In genomic region chr2:112309161-112309600, GRCm38 (mm10) we compare ENCODE assay signal across 9 mouse cellular contexts. TPM values are rescaled to one million over a fixed set of nuclear protein-coding genes. Genes with fewer than 3 reads are reported as not detected.
DNase-seq lines count a peak whose midpoint lies in the region; ATAC-seq and TF ChIP-seq lines count a peak whose summit lies in the region.
"Had no signal": no experiment of that assay in that cellular context is flagged by ENCODE, and none has a peak within 500 bp of the region (broad histone marks: within the 10 kb centered on the region; RNA-seq: fewer than 3 reads in every experiment).

No protein-coding gene starts in this region.

- no peak for TF ChIP-seq CTCF in layer of hippocampus, adult 2 months (conservative IDR thresholded peaks at IDR 0.05)

- peak in 1 of 2 experiments; percentile 20 for DNase-seq in layer of hippocampus, adult 2 months (ENCODE audit: low spot score in 2 of 2)
- DNase-seq in layer of hippocampus, postnatal 10 days (ENCODE audit: low spot score in 2 of 2): no peak
- DNase-seq in adrenal gland, postnatal 36 days: peak; percentile 3 to 6
- DNase-seq in lung, postnatal 25 days (ENCODE audit: low spot score): peak; percentile 26
- no peak for DNase-seq in embryo, embryonic 10 days (ENCODE audit: low spot score)
- no peak for DNase-seq in layer of hippocampus, postnatal 25 days (ENCODE audit: extremely low spot score in 1 of 2, low spot score in 1 of 2)
- DNase-seq in gastrocnemius, postnatal 36 days: no peak

- intact Hi-C loops in gastrocnemius, postnatal 36 days (cut with DNase I): no loop called here

- H3K27ac ChIP-seq in layer of hippocampus, adult 2 months: peak overlapping the region; percentile 74
- H3K27ac ChIP-seq: limb, embryonic 13.5 days had no signal

- ATAC-seq in erythroid progenitor cell, adult 5-6 weeks (replicated peaks; ENCODE audit: low FRiP score, poor library complexity, severe bottlenecking): peak; percentile 46; the same call in 1 of the 2 replicates

- no peak overlapping the region for H3K4me3 ChIP-seq in layer of hippocampus, adult 2 months
- H3K4me3 ChIP-seq: limb, embryonic 13.5 days had no signal

RNA-seq across cellular contexts. Expression of gene Gm21985, which starts 43.1 kb away (rescaled TPM):
- total RNA-seq in layer of hippocampus, adult 2 months (2021): under 1 TPM in 1 of 2 experiments, not detected in 1; 0.22 TPM
- total RNA-seq in layer of hippocampus, postnatal 10 days (2021): 1 to 10 TPM; 1.0 to 1.3 TPM
- total RNA-seq in adrenal gland, postnatal 36 days (2021): under 1 TPM in 1 of 2 experiments, not detected in 1; 0.26 TPM
- 1.4 TPM in 1 of 2 replicates, not detected in the other for total RNA-seq in erythroid progenitor cell, adult 5-6 weeks (2015; ENCODE audit: low replicate concordance)
- 1.3 and 9.0 TPM in 2 replicates for total RNA-seq in erythroid progenitor cell, adult 5-6 weeks (2017; ENCODE audit: low replicate concordance)
- 1 to 10 TPM in 1 of 2 experiments, under 1 TPM in 1; 0.54 to 5.3 TPM for total RNA-seq in layer of hippocampus, postnatal 25 days (2021)
- total RNA-seq in gastrocnemius, postnatal 36 days (2021): under 1 TPM in 1 of 2 experiments, not detected in 1; 0.44 TPM

RNA-seq across cellular contexts. Expression of gene Slc12a6, which starts 43.6 kb away (rescaled TPM):
- total RNA-seq in layer of hippocampus, adult 2 months (2021): 100 to 1,000 TPM; 107 to 112 TPM
- total RNA-seq in layer of hippocampus, postnatal 10 days (2021): 10 to 100 TPM; 81.2 to 83.7 TPM
- total RNA-seq in adrenal gland, postnatal 36 days (2021): 10 to 100 TPM; 32.1 to 36.1 TPM
- 52.8 and 57.7 TPM in 2 replicates for total RNA-seq in erythroid progenitor cell, adult 5-6 weeks (2015; ENCODE audit: low replicate concordance)
- 42.4 and 70.9 TPM in 2 replicates for total RNA-seq in erythroid progenitor cell, adult 5-6 weeks (2017; ENCODE audit: low replicate concordance)
- total RNA-seq in layer of hippocampus, postnatal 25 days (2021): 100 to 1,000 TPM in 1 of 2 experiments, 10 to 100 TPM in 1; 94.4 to 109 TPM
- 10 to 100 TPM; 18.5 to 27.1 TPM for total RNA-seq in gastrocnemius, postnatal 36 days (2021)

RNA-seq across cellular contexts. Expression of gene Nop10, which starts 47.5 kb away (rescaled TPM):
- 10 to 100 TPM; 51.6 to 52.0 TPM for total RNA-seq in layer of hippocampus, adult 2 months (2021)
- 10 to 100 TPM; 61.9 to 80.6 TPM for total RNA-seq in layer of hippocampus, postnatal 10 days (2021)
- total RNA-seq in adrenal gland, postnatal 36 days (2021): 100 to 1,000 TPM; 112 to 150 TPM
- 23.5 and 32.4 TPM in 2 replicates for total RNA-seq in erythroid progenitor cell, adult 5-6 weeks (2015; ENCODE audit: low replicate concordance)
- total RNA-seq in erythroid progenitor cell, adult 5-6 weeks (2017; ENCODE audit: low replicate concordance): 12.3 and 16.3 TPM in 2 replicates
- total RNA-seq in layer of hippocampus, postnatal 25 days (2021): 10 to 100 TPM; 53.6 to 59.6 TPM
- total RNA-seq in gastrocnemius, postnatal 36 days (2021): 10 to 100 TPM; 46.2 to 50.4 TPM

RNA-seq across cellular contexts. Expression of gene Nutm1, which starts 50.1 kb away (rescaled TPM):
- total RNA-seq in layer of hippocampus, adult 2 months (2021): not detected
- total RNA-seq in layer of hippocampus, postnatal 10 days (2021): not detected
- total RNA-seq in adrenal gland, postnatal 36 days (2021): not detected
- not detected in 2 replicates for total RNA-seq in erythroid progenitor cell, adult 5-6 weeks (2015; ENCODE audit: low replicate concordance)
- not detected in 2 replicates for total RNA-seq in erythroid progenitor cell, adult 5-6 weeks (2017; ENCODE audit: low replicate concordance)
- not detected for total RNA-seq in layer of hippocampus, postnatal 25 days (2021)
- total RNA-seq in gastrocnemius, postnatal 36 days (2021): not detected

RNA-seq across cellular contexts. Expression of gene Emc4, which starts 58.6 kb away (rescaled TPM):
- total RNA-seq in layer of hippocampus, adult 2 months (2021): 100 to 1,000 TPM; 130 to 136 TPM
- total RNA-seq in layer of hippocampus, postnatal 10 days (2021): 100 to 1,000 TPM; 146 to 165 TPM
- 10 to 100 TPM; 91.4 to 92.6 TPM for total RNA-seq in adrenal gland, postnatal 36 days (2021)
- 23.5 and 30.3 TPM in 2 replicates for total RNA-seq in erythroid progenitor cell, adult 5-6 weeks (2015; ENCODE audit: low replicate concordance)
- total RNA-seq in erythroid progenitor cell, adult 5-6 weeks (2017; ENCODE audit: low replicate concordance): 9.9 and 11.3 TPM in 2 replicates
- 100 to 1,000 TPM; 141 to 144 TPM for total RNA-seq in layer of hippocampus, postnatal 25 days (2021)
- total RNA-seq in gastrocnemius, postnatal 36 days (2021): 10 to 100 TPM; 59.0 to 71.1 TPM

Comparison
In these comparisons a context has a peak if more than half of its experiments do, and no peak if none do; other contexts are left out.
1. DNase-seq: peak in adrenal gland, postnatal 36 days (2 of 2) and lung, postnatal 25 days (single experiment); none in layer of hippocampus, postnatal 10 days (0 of 2), embryo, embryonic 10 days (single experiment), layer of hippocampus, postnatal 25 days (0 of 2) and gastrocnemius, postnatal 36 days (0 of 2).